In genomic region chr15:100636700-100637501, GRCm38 (mm10) we compare ENCODE assay signal across 8 mouse cellular contexts. TPM values are rescaled to one million over a fixed set of nuclear protein-coding genes. Genes with fewer than 3 reads are reported as not detected.
DNase-seq lines count a peak whose midpoint lies in the region; ATAC-seq and TF ChIP-seq lines count a peak whose summit lies in the region.

TSS of gene Smagp (minus strand) at chr15:100636940.

- no peaks in the 10 kb centered on the region for H3K9me3 ChIP-seq in ES-E14 (ENCODE audit: control insufficient read depth, insufficient read depth, low read depth, low read length)
- no peaks in the 10 kb centered on the region for H3K9me3 ChIP-seq in lung, embryonic 16.5 days (ENCODE audit: control insufficient read depth, low read length)

- TF ChIP-seq CTCF in bone marrow macrophage, adult 2 months (IDR thresholded peaks at IDR 0.05; ENCODE audit: low read depth, low read length): no peak

- H3K4me1 ChIP-seq in ES-E14 (ENCODE audit: control insufficient read depth in 2 of 2, insufficient read depth in 2 of 2, low read length in 2 of 2, poor library complexity in 1 of 2): peaks cover 6 to 35% of the 10 kb centered on the region in 2 experiments; a peak in 3 of 4 replicates
- H3K4me1 ChIP-seq in bone marrow macrophage, adult 2 months (ENCODE audit: control insufficient read depth, insufficient read depth, low read length): peaks cover under 1% of the 10 kb centered on the region
- H3K4me1 ChIP-seq in lung, embryonic 16.5 days (replicated peaks; ENCODE audit: control insufficient read depth, insufficient read depth, low read length): peaks cover 18% of the 10 kb centered on the region; the same call in 1 of the 2 replicates

- H3K27me3 ChIP-seq in lung, embryonic 16.5 days (ENCODE audit: control insufficient read depth, insufficient read depth, low read depth, low read length): peaks cover 38% of the 10 kb centered on the region

- in situ Hi-C loops in ES-E14 (cut with MboI; ENCODE audit: low sequenced_read_pairs in 2 of 2, unreplicated experiment in 2 of 2): no loop called here

- no peak for DNase-seq in ES-E14 (ENCODE audit: low read depth, low spot score)
- peak; percentile 62 to 73 for DNase-seq in heart, adult 9 months (ENCODE audit: low spot score in 2 of 2)
- DNase-seq in kidney, adult 8-10 months: peak; percentile 86 to 90
- DNase-seq in retina, postnatal 1 day: peak; percentile 56
- DNase-seq in right cerebral cortex, postnatal 25 days: no peak
- no peak for DNase-seq in layer of hippocampus, adult 9-10 months (ENCODE audit: low spot score)

- H3K4me3 ChIP-seq in ES-E14 (ENCODE audit: insufficient read depth in 1 of 2, low read depth in 1 of 2, low read length in 2 of 2, poor library complexity in 1 of 2, severe bottlenecking in 1 of 2): peak within 1 kb of the TSS; percentile 76 to 78
- H3K4me3 ChIP-seq in bone marrow macrophage, adult 2 months (ENCODE audit: insufficient read depth, low read length): peak within 1 kb of the TSS; percentile 85
- peak within 1 kb of the TSS; percentile 67 for H3K4me3 ChIP-seq in lung, embryonic 16.5 days (ENCODE audit: low read length)

- under 1% methylated on average over 77 of the region's 77 CpGs for WGBS in lung, embryonic 16.5 days

- H3K9ac ChIP-seq in ES-E14 (ENCODE audit: insufficient read depth, low read depth, low read length, poor library complexity, severe bottlenecking): peak within 1 kb of the TSS; percentile 76
- H3K9ac ChIP-seq in lung, embryonic 16.5 days (ENCODE audit: low read length): peak within 1 kb of the TSS; percentile 66

- peaks cover 6% of the 10 kb centered on the region; the same call in 1 of the 2 replicates for H3K36me3 ChIP-seq in ES-E14 (ENCODE audit: control insufficient read depth, insufficient read depth, low read length, poor library complexity, severe bottlenecking)
- no peaks in the 10 kb centered on the region for H3K36me3 ChIP-seq in lung, embryonic 16.5 days (ENCODE audit: control insufficient read depth, insufficient read depth, low read length)

- peak; percentile 74 for ATAC-seq in lung, embryonic 16.5 days (ENCODE audit: low read depth)

- no peak within 1 kb of the TSS; the same call in 1 of the 2 replicates for H3K27ac ChIP-seq in ES-E14 (ENCODE audit: insufficient read depth, low read depth, low read length, poor library complexity, severe bottlenecking)
- no peak within 1 kb of the TSS for H3K27ac ChIP-seq in bone marrow macrophage, adult 2 months (ENCODE audit: insufficient read depth, low read depth, low read length)
- peak within 1 kb of the TSS; percentile 10; the same call in 1 of the 2 replicates for H3K27ac ChIP-seq in lung, embryonic 16.5 days (ENCODE audit: low read length)

- TF ChIP-seq POLR2A in bone marrow macrophage, adult 2 months (IDR thresholded peaks at IDR 0.05; ENCODE audit: borderline replicate concordance, low read depth, low read length): no peak

- H3K4me2 ChIP-seq in lung, embryonic 16.5 days (ENCODE audit: low read depth, low read length): peak within 1 kb of the TSS; percentile 91

TF ChIP-seq in ES-E14, 5 proteins besides CTCF, POLR2A, EP300 and RAD21:
- TF ChIP-seq HCFC1 (IDR thresholded peaks at IDR 0.05; ENCODE audit: borderline replicate concordance, insufficient read depth, low read length): no peak
- no peak for TF ChIP-seq ZC3H11A (IDR thresholded peaks at IDR 0.05; ENCODE audit: borderline replicate concordance, low read depth, low read length)
- TF ChIP-seq ZNF384 (IDR thresholded peaks at IDR 0.05; ENCODE audit: low read depth, low read length): no peak
- no peak for TF ChIP-seq CHD2 (IDR thresholded peaks at IDR 0.05; ENCODE audit: low read depth, low read length)
- no peak for TF ChIP-seq MAFK (IDR thresholded peaks at IDR 0.05; ENCODE audit: insufficient read depth, low read depth, low read length)
TF ChIP-seq in ES-E14: peak in this region for 0.

RNA-seq across cellular contexts. Expression of gene Smagp, which starts in this region (rescaled TPM):
- total RNA-seq in ES-E14 (2012; rRNA removed): 20.0 and 27.3 TPM in 2 replicates
- polyA plus RNA-seq in bone marrow macrophage, adult 2 months (2012; ENCODE audit: insufficient read depth, insufficient read length, missing spikeins): 94.1 and 103 TPM in 2 replicates
- polyA plus RNA-seq in lung, embryonic 16.5 days (2015; fragmentation: Nextera tagmentation; extraction: Ambion mirVana): 20.5 and 22.1 TPM in 2 replicates

Comparison
In these comparisons a context has a peak if more than half of its experiments do, and no peak if none do; other contexts are left out.
1. DNase-seq: peak in heart, adult 9 months (2 of 2), kidney, adult 8-10 months (2 of 2) and retina, postnatal 1 day (single experiment); none in ES-E14 (single experiment), right cerebral cortex, postnatal 25 days (single experiment) and layer of hippocampus, adult 9-10 months (single experiment).
2. Peak in every context shown above with its lines, with median percentiles within 50 percentile points of each other: H3K4me3 ChIP-seq.